Mouse (Mus musculus): Measurements from ENCODE around the gene Fos. TPM values are rescaled to one million over a fixed set of nuclear protein-coding genes. Genes with fewer than 3 reads are reported as not detected.
"Not testable (repeated sequence)": the region's sequence is repeated elsewhere in the genome, so short reads cannot be mapped to it uniquely, and the experiment has no call there.

Gene Fos
- polyA plus RNA-seq, 1 experiment from 2014 or later, result 1.6 TPM

DNA sequence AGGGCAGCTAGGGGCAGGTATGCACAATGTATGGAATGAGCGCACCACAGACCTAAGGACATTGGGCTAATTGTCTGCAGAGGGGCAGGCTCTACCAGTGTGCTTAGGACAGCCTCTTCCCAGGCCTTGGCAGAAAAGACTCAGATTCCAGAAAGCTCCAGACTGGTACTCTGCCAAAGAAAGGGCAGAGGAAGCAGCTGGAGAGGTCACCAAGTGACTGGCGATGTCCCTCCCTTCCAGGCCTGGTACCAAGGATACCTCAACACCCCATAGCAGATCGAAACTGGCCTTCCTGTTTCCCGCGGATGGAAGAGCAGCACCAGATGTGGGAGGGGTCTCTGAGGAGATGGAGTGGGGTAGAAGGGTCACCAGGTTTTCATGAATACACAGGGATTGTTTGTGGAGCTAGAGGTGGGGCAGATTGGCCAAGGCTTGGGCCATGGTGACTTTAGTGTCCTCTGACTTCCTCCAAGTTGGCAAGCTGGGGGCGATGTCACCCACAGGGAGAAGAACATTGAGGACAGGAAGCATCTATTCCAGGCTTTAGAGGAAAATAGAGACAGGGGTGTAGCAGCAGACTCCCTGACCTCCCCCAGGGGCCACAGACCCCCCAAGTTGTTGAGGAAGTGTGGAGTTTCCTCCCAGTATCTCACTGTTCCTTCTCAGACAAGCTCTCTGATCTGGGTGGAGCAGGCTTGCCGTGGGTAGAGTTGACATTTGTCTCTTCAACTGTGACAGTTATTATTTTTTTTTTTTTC lies 49.1 kb downstream of the Fos start:
- Histone ChIP-seq H3K4me1 (ENCODE audit: control insufficient read depth, low read depth, low read length) (no peaks in the 10 kb centered on the region), H3K9ac (ENCODE audit: low read depth, low read length) (no peak overlapping the region), H3K36me3 (ENCODE audit: control insufficient read depth, insufficient read depth) (no peaks in the 10 kb centered on the region), H3K4me2 (ENCODE audit: low read depth, low read length) (no peak overlapping the region), H3K9me3 (replicated peaks; ENCODE audit: control insufficient read depth, low read length) (no peaks in the 10 kb centered on the region), H3K27ac (ENCODE audit: low read length) (no peak overlapping the region), H3K27me3 (ENCODE audit: control insufficient read depth, insufficient read depth, low read depth, low read length) (no peaks in the 10 kb centered on the region), H3K4me3 (ENCODE audit: low read depth, low read length) (no peak overlapping the region)
- WGBS (ENCODE audit: insufficient replicate concordance), result 42% methylated on average over 7 of the region's 7 CpGs
- ATAC-seq (ENCODE audit: low read depth), result no peak

DNA sequence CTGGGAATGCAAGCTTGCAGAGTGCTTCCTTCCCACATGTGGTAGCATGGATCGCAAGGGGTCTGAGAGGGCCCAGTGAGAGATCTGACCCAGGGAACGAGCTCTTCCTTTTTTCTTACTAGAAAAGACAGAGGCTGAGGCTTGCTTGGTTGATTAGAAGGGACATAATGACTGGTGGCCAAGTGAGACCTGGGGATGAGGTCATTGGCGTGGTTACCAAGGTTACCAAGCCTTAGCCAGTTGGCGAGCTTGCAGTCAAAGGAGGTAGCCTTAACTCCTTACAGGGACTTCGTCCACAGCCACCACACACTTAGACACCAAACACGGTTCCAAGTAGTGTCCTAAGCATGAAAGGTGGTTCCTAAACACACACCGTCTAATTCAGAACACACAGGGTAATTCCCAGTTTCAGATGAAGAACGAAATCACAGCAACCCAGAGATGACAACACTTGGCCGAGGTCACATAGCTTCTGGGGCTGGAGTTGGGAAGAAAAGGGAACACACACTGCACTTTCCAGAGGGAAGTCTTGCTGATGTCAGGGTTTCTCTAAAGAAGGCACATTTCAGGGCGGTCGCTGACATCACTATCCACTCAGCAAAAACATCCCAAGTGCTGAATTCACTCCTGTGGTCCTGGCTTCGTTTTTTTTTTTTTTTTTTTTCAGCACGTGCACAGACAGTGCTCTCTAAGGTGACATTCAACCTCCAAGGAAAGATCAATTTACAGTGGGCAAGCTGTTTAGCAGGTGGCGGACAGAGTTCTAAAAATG lies 49.9 kb downstream of the Fos start:
- no peak for ATAC-seq (ENCODE audit: low read depth)
- no peaks in the 10 kb centered on the region for H3K9me3 ChIP-seq (replicated peaks; ENCODE audit: control insufficient read depth, low read length)
- no peak overlapping the region for H3K27ac ChIP-seq (ENCODE audit: low read length)
- H3K36me3 ChIP-seq (ENCODE audit: control insufficient read depth, insufficient read depth), result no peaks in the 10 kb centered on the region
- H3K4me2 ChIP-seq (ENCODE audit: low read depth, low read length), result no peak overlapping the region
- no peaks in the 10 kb centered on the region for H3K27me3 ChIP-seq (ENCODE audit: control insufficient read depth, insufficient read depth, low read depth, low read length)
- H3K9ac ChIP-seq (ENCODE audit: low read depth, low read length), result no peak overlapping the region
- 52% methylated on average over 14 of the region's 14 CpGs for WGBS (ENCODE audit: insufficient replicate concordance)
- no peak overlapping the region for H3K4me3 ChIP-seq (ENCODE audit: low read depth, low read length)
- no peaks in the 10 kb centered on the region for H3K4me1 ChIP-seq (ENCODE audit: control insufficient read depth, low read depth, low read length)

DNA sequence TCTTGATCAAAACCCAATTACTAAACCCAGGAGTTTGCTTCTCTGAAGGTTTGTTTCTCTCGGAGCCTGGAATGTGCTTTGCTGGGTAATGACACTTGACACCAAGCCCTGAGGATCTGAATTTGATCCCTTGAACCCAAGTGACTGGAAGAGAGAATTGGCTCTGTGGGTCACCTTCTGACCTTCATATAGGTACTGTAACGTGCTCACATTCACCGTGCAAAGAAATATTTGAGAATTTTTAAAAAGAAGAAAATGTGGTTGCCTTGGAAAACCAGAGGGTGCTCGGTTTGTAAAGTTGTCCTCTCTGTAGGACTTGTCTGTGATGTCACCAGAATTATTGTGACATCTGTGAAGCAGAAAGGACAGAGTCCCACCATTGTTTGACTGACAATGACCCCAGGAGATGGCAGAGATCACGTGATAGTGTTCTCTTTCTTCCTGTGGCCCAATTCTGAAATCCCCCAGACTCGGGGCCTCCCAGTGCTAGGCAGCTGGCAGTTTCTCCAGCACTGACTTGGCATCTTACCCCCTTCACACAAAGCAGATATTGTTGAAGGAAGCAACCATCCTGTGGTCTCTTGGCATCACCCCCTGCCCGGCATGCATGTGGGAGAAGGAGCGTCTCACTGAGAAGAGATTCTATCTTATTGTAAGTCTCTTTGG lies 50.6 kb downstream of the Fos start:
- H3K36me3 ChIP-seq (ENCODE audit: control insufficient read depth, insufficient read depth), result no peaks in the 10 kb centered on the region
- no peaks in the 10 kb centered on the region for H3K27me3 ChIP-seq (ENCODE audit: control insufficient read depth, insufficient read depth, low read depth, low read length)
- no peak overlapping the region for H3K9ac ChIP-seq (ENCODE audit: low read depth, low read length)
- no peaks in the 10 kb centered on the region for H3K9me3 ChIP-seq (replicated peaks; ENCODE audit: control insufficient read depth, low read length)
- H3K4me3 ChIP-seq (ENCODE audit: low read depth, low read length), result no peak overlapping the region
- H3K4me1 ChIP-seq (ENCODE audit: control insufficient read depth, low read depth, low read length), result no peaks in the 10 kb centered on the region
- ATAC-seq (ENCODE audit: low read depth), result no peak
- 48% methylated on average over 8 of the region's 8 CpGs for WGBS (ENCODE audit: insufficient replicate concordance)
- H3K4me2 ChIP-seq (ENCODE audit: low read depth, low read length), result no peak overlapping the region
- H3K27ac ChIP-seq (ENCODE audit: low read length), result no peak overlapping the region

DNA sequence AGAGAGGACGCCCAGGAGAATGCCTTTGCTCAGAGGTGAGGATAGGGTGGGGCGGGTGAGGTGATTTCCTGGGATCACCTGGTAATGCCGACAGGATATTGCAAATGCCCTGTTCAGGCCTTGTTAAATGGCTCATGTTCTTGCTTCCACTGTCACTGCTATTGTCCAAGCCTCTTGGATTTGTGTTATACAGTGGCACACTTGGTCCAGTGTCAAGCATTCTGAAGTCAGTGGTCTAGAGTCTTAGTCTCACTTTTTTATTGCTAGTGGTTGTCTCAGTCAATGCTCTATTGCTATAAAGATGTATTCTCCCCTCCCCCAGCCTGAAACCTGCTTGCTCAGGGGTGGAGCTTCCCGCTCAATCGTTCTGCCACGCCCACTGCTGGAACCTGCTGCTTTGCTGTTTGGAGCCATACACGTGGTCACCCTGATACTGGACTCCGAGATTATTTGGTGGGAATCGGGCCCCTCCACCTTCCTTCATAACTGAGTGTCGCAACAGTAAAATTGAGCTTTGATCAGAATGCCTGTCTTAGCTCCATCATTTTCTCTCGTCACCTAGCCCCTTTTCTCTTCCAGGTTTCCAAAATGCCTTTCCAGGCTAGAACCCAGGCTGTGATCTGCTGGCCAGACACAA lies 51.3 kb downstream of the Fos start:
- not testable (repeated sequence) for H3K9me3 ChIP-seq (replicated peaks; ENCODE audit: control insufficient read depth, low read length); H3K4me2 ChIP-seq (ENCODE audit: low read depth, low read length); H3K4me1 ChIP-seq (ENCODE audit: control insufficient read depth, low read depth, low read length); H3K36me3 ChIP-seq (ENCODE audit: control insufficient read depth, insufficient read depth); H3K27ac ChIP-seq (ENCODE audit: low read length); H3K9ac ChIP-seq (ENCODE audit: low read depth, low read length); ATAC-seq (ENCODE audit: low read depth); H3K4me3 ChIP-seq (ENCODE audit: low read depth, low read length); H3K27me3 ChIP-seq (ENCODE audit: control insufficient read depth, insufficient read depth, low read depth, low read length)
- WGBS (ENCODE audit: insufficient replicate concordance), result 45% methylated on average over 11 of the region's 11 CpGs

Other genes starting within 250 kb of the Fos start
- 2.2 and 2.3 TPM in 2 replicates for gene Mlh3, start 203.3 kb upstream of the Fos start, polyA plus RNA-seq (2015; fragmentation: Nextera tagmentation; extraction: Ambion mirVana)
- gene Acyp1, start 185.5 kb upstream of the Fos start, polyA plus RNA-seq (2015; fragmentation: Nextera tagmentation; extraction: Ambion mirVana), result 43.3 and 48.8 TPM in 2 replicates
- gene Zc2hc1c, start 185.3 kb upstream of the Fos start, polyA plus RNA-seq (2015; fragmentation: Nextera tagmentation; extraction: Ambion mirVana), result 0.08 and 0.13 TPM in 2 replicates
- gene Nek9, start 134.5 kb upstream of the Fos start, polyA plus RNA-seq (2015; fragmentation: Nextera tagmentation; extraction: Ambion mirVana), result 5.4 and 6.9 TPM in 2 replicates
- 158 and 165 TPM in 2 replicates for gene Tmed10, start 99.0 kb upstream of the Fos start, polyA plus RNA-seq (2015; fragmentation: Nextera tagmentation; extraction: Ambion mirVana)
- 0.12 TPM in 1 of 2 replicates, not detected in the other for gene Jdp2, start 125.1 kb downstream of the Fos start, polyA plus RNA-seq (2015; fragmentation: Nextera tagmentation; extraction: Ambion mirVana)
- 2.5 and 4.0 TPM in 2 replicates for gene Batf, start 212.8 kb downstream of the Fos start, polyA plus RNA-seq (2015; fragmentation: Nextera tagmentation; extraction: Ambion mirVana)

All from liver, embryonic 16.5 days (tissue).